Mouse (Mus musculus) 416B (cell line): ENCODE results near the gene Rnf6.
A peak's percentile ranks its signal among the peaks of the same experiment; 100 is the strongest.
"Not testable (repeated sequence)": the region's sequence is repeated elsewhere in the genome, so short reads cannot be mapped to it uniquely, and the experiment has no call there.

Experiments
- DNase-seq: peaks from one replicate; pipeline ENCODE4 v3.0.0; 2011; ENCODE audit warnings: low read depth

Rnf6 gene

DNA sequence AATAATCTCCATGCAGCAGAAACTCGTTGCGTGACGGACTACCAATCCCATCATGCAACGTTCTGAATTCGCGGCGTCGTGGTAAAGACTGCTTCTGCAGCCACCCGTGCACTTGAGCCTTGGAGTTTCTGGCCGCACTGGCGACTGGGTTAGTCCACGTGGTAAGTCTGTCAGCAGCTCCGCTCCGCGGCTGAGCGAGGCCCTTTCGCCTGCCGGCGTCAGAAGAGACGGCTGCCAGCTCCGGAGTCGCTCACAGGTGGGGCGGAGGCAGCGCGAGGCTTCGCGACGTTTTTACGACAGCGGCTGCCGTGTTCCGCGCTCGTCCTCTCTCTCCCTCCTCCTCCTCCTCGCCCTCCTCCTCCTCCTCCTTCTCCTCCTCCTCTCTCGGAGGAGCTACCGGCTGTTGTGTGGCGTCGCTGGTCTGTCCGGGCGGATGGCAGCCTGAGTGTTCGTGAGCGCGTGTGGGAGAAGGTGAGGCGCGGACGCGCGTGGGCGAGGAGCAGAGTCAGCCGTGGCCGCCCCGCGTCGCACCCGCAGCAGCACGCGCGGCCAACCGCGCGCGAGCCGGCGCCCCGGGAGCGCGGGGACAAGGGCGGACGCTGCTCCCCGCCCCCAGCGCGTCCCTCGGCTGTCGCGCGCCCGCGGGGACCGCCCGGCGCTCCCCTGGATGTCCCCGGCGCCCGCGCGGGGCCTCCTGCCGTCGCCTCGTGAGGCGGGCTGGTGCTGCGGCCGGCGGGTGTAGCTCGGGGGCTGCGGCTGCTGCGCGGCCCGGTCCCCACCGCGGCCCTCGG is 9.7 kb upstream of the Rnf6 start, which contains the start of gene Cdk8:
Gene Cdk8, plus strand, starts transcription at position 367 of the 791 bp plus-strand sequence.
- peak; percentile 97 for DNase-seq

DNA sequence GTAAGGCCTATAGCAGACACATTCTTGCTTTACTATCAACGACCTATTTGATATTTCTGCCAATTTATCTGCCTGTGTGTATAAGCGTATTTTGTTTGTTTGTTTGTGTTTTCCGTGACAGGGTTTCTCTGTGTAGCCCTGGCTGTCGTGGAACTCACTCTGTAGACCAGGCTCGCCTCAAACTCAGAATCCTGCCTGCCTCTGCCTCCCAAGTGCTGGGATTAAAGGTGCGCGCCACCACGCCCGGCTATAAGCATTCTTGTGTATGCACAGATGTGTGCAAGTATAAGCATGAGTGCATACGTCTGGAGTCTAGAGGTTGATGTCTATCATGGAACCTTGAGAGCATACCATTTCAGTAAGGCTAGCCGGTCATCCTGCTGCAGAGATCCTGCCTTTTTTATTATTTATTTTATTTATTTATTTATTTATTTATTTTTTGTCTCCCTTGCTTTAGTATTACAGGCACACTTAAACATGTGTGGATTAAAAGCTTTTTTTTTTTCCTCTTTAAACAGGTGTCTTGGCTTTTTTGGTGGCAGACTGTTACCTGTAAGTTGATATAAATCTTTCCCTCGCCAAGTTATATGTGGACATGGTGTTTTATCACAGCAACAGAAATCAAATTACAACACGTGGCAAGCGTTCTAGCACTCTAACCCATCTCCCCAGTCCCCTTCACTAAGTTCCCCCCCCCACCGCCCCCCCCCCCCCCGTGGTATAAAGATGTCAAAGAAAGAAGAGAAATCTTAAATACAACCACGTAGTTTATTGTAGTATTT is 8.7 kb upstream of the Rnf6 start:
- DNase-seq, result no peak

DNA sequence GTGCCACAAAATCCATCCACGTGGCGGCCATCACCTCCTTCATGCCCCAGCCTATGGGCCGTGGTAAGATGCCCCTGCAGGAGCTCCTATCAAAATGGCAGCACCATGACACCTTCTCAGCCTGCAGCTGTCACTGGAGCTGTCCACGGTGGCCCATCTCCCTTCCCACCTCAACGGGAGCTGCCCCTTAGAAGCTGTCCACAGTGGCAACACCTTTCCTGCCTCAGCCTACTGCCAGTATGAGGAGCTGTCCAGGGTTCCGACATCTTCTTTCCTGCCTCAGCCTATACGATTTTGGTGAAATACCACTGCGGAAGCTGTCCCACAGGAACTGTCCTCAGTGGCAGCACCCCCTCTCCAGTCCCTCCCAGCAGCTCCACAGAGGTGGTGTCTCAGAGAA is 6.1 kb upstream of the Rnf6 start:
- DNase-seq, result no peak

DNA sequence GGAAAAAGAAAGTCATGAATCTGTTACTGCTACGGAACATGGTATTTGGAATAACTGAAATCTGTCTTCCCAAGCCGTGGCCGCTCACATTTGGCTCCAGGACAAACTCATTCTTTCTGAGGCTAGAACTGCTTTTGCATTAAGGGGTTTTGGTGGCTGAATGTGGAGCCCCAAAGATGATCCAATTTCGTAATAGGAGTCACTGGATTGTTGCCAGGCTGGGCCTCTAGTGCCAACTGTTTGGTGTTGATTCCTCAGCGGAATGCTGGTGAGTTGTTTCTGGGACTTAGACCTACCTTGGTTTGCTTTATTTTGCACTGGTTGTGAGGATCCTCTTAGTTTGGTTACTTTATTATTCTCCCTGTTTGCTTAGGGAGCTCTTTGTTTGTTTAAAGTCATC is 2.4 kb upstream of the Rnf6 start:
- no peak for DNase-seq

DNA sequence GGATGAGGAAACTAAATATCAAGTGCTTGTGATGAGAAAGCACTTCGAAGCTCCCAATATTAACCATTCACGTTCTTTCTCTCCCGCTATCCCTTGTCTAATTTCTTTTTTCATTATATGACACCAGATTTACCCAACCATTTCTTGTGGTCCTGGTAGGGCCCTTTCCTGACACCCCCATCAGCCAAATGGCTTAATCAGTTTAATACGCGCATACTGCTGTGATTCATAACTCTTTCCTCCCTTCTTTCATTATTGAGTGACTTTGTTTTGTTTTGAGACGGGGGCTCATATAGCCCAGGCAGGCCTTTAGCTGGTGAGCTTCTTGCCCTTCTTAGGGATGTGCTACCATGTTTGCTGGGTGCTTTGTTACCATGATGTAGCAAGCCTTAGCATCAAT is 367 bp upstream of the Rnf6 start:
- DNase-seq, result no peak

DNA sequence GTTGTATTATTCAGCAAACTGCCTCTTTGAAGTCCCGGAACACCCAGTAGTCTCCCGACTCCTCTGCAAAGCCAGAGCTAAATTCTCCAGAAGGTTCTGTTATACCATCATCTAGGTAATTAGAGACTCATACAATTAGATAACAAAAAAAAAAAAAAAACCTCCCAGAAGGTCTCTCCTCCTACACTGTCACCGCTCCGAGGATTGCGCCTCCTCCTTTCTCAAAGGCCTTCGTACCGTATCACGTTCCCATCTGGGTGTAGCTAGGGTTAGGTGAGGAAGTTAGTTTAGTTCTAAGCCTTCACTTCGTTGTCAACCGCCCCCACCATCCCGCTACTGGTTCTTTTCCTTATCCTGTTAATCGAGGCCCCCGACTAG is 865 bp downstream of the Rnf6 start:
- no peak for DNase-seq

DNA sequence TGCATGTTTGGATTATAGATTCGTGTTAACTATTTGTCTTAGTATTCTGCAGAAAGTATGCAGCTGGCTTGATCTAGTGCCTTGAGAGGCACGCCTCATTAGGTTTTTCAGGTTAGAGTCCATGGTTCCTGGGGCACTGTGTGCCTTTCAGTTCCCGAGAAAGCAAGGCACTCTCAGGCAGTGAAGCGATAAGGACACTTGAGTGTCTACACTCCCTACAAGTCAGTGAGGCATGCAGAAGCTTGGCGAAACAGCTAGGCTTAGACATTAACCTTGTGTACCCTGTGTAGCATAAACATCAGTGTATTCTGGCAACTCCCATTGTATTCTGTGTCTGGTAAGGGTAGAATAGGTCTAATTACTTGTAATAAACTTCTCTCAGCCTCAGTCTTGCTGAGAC is 15.8 kb downstream of the Rnf6 start:
- no peak for DNase-seq

DNA sequence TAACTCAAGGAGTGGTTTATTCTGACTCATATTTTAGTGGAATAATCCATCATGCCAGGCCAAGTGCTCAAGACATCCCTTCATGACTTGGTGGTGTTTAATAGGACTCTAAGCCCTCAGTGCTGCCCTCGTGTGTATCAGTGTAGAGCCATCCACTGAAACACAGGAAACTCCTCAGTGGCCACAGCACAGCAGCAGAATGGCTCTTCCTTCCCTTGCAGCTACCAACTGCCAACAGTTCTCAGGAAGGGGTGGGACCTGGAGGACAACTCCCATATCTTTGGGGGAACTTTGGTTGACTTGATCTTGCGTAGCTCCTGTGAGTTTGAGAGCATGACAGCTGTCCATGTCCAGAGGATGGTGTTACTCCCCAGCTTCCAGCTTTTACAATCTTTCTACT is 17.4 kb downstream of the Rnf6 start:
- DNase-seq, result peak; percentile 90

DNA sequence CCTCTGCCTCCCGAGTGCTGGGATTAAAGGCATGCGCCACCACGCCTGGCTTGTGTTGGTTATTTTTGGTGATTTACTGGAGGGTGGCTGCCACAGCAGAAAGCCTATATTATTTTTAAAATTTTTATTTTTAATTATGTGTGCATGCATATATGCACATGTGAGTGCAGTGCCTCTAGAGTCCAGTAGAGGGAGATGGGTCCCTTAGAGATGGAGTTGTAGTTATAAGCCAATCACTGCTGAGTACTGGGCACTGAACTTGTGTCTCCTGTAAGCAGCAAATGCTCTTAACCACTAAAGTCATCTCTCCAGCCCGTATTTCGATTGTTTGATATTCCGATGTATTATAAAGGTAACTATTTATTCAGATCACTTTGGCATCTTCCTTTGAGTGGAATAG is 20.8 kb downstream of the Rnf6 start:
- peak; percentile 14 for DNase-seq

DNA sequence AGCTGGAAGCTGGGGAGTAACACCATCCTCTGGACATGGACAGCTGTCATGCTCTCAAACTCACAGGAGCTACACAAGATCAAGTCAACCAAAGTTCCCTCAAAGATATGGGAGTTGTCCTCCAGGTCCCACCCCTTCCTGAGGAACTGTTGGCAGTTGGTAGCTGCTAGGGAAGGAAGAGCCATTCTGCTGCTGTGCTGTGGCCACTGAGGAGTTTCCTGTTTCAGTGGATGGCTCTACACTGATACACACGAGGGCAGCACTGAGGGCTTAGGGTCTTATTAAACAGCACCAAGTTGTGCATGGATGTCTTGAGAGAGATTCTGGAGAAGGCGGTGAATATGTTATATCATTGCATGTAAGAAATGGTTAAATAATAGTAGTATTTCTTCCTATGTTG is 21.8 kb downstream of the Rnf6 start:
- DNase-seq, result peak; percentile 83

DNA sequence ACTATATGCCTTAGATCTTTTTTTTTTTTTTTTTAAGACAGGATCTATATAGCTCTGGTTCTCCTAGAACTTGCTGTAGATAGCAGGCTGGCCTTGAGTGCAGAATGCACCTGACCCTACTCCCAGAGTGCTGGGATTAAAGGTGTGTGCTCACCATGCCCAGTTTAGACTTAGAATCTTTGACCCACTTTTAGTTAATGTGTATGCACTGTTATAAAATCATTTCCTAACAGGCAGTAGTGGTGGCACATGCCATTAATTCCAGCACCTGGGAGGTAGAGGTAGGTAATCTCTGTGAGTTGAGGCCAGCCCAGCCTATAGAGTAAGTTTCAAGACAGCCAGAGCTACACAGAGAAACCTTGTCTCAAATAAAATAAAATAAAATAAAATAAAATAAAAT is 22.3 kb downstream of the Rnf6 start:
- DNase-seq, result no peak

DNA sequence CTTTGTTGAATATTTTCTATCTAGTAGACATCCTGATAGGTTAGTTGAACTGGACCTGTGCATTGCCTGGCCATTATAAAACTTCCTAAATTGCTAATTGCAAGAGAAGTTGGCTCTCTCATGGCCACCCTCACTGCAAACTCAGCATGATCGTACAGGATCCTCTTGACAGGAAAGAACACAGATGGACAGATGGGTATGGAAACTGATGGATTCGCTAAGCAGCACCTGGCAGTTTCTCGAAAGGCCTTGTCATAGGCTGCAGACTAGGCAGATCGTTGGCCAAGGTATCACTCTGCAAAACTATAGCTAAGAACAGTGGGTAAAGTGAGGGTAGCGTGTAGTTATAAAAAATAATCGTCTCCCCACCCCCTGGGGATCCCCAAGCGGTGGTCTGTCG is 28.0 kb downstream of the Rnf6 start:
- DNase-seq, result no peak

DNA sequence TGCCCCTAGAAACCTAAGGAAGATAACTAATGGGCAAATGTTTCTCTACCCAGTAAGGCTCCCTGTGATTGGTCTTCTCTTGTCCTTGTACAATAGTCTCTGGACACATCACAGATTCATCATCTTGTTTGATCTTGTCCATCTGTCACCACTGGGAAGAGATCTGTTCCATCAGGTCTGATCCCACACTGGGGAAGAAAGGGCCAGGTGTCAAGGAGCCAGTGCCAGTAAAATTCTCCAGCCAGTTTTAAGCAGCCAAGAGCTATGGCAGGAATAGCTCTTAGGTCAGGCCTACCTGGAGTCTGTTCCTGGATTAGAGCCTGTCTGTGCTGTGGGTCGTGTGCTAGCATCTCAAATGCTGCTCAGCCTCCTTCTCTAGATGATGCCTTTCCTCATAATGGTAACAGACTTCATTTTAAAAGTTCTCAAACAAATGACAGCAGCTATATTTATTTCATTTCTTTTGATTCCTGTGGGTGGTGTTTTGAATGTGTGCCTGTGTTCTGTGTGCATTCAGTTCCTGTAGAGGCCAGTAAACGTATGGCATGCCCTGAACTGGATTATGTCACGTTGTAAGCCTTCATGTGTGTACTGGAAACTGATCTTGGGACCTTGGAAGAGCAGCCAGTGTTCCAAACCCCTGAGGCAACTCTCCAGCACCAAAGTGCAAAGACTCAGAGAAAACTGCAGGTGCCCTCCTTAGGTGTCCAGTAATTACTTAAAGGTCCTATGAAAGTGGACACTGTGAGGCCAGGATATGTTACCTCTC is 30.7 kb downstream of the Rnf6 start:
- no peak for DNase-seq

DNA sequence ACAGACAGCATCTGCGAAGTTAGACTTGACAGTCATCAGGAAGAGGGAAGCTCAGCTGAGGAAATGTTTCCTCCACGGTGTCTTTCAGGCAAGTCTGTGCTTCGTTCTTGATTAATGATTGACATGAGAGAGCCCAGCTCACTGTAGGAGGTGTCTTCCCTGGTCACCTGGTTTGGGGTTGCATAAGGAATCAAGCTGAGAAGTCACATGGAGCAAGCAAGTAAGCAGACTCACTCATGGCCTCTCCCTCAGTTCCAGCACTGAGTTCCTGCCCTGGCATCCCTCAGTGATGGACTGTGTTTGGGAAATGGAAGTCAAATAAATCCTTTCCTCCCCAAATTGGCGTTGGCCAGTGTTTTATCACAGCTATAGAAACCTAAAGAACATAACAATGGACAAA is 31.3 kb downstream of the Rnf6 start:
- DNase-seq, result no peak

DNA sequence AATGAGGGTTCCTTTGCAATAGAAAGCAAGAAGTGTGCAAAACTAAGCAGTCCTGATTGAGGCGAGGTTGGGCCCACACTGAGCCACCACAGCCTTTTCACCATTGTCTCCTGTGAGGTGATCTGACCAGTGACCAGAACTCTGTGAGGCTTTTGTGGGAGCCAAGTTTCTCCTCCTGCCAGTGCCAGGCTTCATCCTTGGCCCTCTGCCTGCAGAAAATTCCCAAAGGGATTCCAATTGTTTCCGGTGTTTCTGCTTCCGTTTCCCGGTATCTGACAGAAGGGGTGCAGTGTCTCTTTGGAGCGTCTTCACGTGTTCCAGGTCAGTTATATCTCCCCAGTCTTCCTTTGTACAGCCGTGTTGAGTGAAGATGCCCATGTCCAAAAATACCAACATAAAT is 32.6 kb downstream of the Rnf6 start:
- DNase-seq, result no peak

DNA sequence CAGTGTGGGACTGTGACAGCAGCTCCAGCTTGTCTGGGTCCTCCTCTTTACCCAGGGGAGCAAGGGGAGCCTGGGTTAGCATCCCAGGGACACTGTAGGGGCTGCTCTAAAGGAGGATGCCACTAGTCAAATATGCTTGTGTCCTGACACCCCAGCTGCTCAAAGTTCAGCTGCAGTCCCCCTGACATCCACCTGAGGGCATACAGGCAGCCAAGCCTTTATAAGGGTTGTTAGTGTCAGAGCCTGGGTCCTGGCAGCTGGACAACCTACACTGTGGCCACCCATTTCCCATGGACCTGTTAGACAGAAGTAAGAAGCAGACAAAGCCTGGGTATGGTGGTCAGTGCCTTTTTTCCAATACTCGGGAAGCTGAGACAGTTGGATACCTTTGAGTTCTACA is 33.2 kb downstream of the Rnf6 start:
- DNase-seq, result peak; percentile 16

DNA sequence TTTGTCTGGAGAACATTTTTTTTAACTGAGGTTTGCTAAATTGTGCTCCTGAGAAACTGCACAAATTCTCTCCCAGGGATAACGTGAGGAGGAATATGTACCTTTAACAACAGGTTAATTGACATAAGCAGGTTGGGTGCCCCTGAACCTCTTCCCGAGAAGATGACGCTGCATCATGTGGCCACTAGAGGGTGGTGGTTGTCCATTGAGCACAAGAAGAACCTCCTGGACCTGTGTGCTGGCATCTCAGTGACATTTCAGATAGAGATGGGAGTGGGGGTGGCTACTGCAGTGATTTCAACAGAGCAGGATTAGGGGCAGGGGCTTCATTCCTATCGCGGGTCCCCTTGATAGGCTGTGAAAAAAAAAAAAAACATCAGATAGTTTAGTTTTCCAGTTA is 33.9 kb downstream of the Rnf6 start:
- DNase-seq, result peak; percentile 53

DNA sequence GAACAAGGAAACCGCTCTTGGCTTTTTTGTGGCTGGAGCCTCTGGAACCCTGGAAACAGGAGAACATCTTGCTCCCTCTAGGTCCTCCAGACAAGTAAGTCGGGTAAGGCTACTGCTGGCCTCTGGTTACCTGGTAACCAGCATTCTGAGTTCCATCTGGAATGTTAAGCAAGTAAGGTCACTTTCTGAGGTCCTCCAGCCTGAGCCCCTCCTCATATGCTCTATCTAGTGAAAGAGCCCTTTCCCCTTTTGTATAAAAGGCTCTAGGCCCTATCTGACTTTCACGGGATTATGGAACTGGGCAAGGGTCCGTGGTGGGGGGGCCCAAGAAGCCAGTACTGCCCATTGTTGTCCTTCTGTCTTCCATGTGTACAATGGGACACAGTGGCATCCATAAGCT is 36.2 kb downstream of the Rnf6 start, which contains the start of gene 1700001J03Rik:
Gene 1700001J03Rik, minus strand, starts transcription at position 101 of the 400 bp plus-strand sequence.
- DNase-seq, result not testable (repeated sequence)

DNA sequence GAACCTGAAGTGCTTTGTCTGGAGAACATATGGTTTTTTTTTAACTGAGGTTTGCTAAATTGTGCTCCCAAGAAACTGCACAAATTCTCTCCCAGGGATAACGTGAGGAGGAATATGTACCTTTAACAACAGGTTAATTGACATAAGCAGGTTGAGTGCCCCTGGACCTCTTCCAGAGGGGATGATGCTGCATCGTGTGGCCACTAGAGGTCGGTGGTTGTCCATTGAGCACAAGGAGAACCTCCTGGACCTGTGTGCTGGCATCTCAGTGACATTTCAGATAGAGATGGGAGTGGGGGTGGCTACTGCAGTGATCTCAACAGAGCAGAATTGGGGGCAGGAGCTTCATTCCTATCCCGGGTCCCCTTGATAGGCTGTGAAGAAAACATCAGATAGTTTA is 48.6 kb downstream of the Rnf6 start:
- DNase-seq, result peak; percentile 31

DNA sequence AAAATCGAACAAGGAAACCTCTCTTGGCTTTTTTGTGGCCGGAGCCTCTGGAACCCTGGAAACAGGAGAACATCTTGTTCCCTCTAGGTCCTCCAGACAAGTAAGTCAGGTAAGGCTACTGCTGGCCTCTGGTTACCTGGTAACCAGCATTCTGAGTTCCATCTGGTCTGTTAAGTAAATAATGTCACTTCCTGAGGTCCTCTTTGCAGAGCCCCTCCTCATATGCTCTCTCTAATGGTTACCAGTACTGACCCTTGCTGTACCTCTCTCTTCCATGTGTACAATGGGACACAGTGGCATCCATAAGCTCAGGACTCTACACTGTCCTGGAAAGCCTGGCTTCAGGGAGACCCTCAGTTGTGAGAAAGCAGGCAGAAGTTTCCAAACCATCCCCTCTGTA is 50.7 kb downstream of the Rnf6 start, which contains the start of gene Gm6309:
Gene Gm6309, minus strand, starts transcription at position 101 of the 400 bp plus-strand sequence.
- DNase-seq, result not testable (repeated sequence)

DNA sequence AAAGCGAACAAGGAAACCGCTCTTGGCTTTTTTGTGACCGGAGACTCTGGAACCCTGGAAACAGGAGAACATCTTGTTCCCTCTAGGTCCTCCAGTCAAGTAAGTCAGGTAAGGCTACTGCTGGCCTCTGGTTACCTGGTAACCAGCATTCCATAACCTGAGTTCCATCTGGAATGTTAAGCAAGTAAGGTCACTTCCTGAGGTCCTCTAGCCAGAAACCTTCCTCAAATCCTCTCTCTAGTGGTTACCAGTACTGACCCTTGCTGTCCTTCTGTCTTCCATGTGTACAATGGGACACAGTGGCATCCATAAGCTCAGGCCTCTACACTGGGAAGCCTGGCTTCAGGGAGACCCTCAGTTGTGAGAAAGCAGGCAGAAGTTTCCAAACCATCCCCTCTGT is 60.9 kb downstream of the Rnf6 start, which contains the start of gene Gm5565:
Gene Gm5565, minus strand, starts transcription at position 101 of the 400 bp plus-strand sequence.
- DNase-seq, result not testable (repeated sequence)
